Mouse (Mus musculus) liver, embryonic 16.5 days (tissue): ENCODE data around the gene Elf2. TPM values are rescaled to one million over a fixed set of nuclear protein-coding genes. Genes with fewer than 3 reads are reported as not detected.

Experiments used
- ATAC-seq: fragments of 200-750 bp; cut with Nextera tagmentation; 2 replicates; pipeline ENCODE4 v1.8.0; 2017; ENCODE audit warnings: low read depth, mild to moderate bottlenecking, moderate number of reproducible peaks, moderate library complexity
- H3K27ac ChIP-seq: fragments of 300-500 bp; sonication (generic); 2 replicates; pipeline ENCODE4 v1.5.1; 2014; ENCODE audit warnings: mild to moderate bottlenecking, low read length
- H3K27me3 ChIP-seq: fragments of 300-500 bp; sonication (generic); 2 replicates; pipeline ENCODE4 v1.6.1; 2014; ENCODE audit warnings: low read depth, low read length, mixed read lengths; ENCODE audit not compliant: control insufficient read depth, insufficient read depth
- H3K36me3 ChIP-seq: fragments of 300-500 bp; sonication (generic); 2 replicates; pipeline ENCODE4 v1.6.1; 2014; ENCODE audit warnings: mild to moderate bottlenecking; ENCODE audit not compliant: control insufficient read depth, insufficient read depth
- H3K4me1 ChIP-seq: fragments of 300-500 bp; sonication (generic); 2 replicates; pipeline ENCODE4 v1.6.1; 2014; ENCODE audit warnings: low read depth, low read length, mixed read lengths; ENCODE audit not compliant: control insufficient read depth
- H3K4me2 ChIP-seq: fragments of 300-500 bp; sonication (generic); 2 replicates; pipeline ENCODE4 v1.6.1; 2014; ENCODE audit warnings: low read depth, low read length, mixed read lengths
- H3K4me3 ChIP-seq: fragments of 300-500 bp; sonication (generic); 2 replicates; pipeline ENCODE4 v1.5.1; 2014; ENCODE audit warnings: low read depth, mild to moderate bottlenecking, low read length
- H3K9ac ChIP-seq: fragments of 300-500 bp; sonication (generic); 2 replicates; pipeline ENCODE4 v1.6.1; 2014; ENCODE audit warnings: low read depth, low read length
- H3K9me3 ChIP-seq: fragments of 300-500 bp; sonication (generic); replicated peaks from 2 replicates; pipeline ENCODE4 v1.6.1; 2016; ENCODE audit warnings: low read length; ENCODE audit not compliant: control insufficient read depth
- WGBS: fragments of 180-500 bp; shearing (Covaris S2); extraction: QIAGEN DNeasy Blood & Tissue Kit; methylation state at CpG from one replicate; pipeline ENCODE4 v1.1.7; 2014; ENCODE audit not compliant: insufficient replicate concordance; 5-methylcytosine and 5-hydroxymethylcytosine counted together
- polyA plus RNA-seq: library from polyadenylated mRNA; unstranded; fragments of >200 nt; fragmentation: Nextera tagmentation; extraction: Ambion mirVana; gene quantifications from 2 replicates; pipeline ENCODE4 v1.2.1, GENCODE M21; 2015

The Elf2 gene
- polyA plus RNA-seq, 1 experiment from 2014 or later: 19.0 TPM

GRCm38 (mm10) chr3:51225226-51225750, 115.2 kb downstream of the Elf2 start:
- Histone ChIP-seq H3K4me3 (peak overlapping the region; percentile 98), H3K36me3 (no peaks in the 10 kb centered on the region; the same call in 1 of the 2 replicates), H3K9ac (peak overlapping the region; percentile 98), H3K4me1 (peaks cover 47% of the 10 kb centered on the region), H3K27me3 (no peaks in the 10 kb centered on the region), H3K4me2 (peak overlapping the region; percentile 99), H3K27ac (peak overlapping the region; percentile 95), H3K9me3 (no peaks in the 10 kb centered on the region)
- ATAC-seq: peak; percentile 3
- under 1% methylated on average over 38 of the region's 39 CpGs for WGBS

- Histone ChIP-seq H3K4me3 (peak within 1 kb of the TSS; percentile 98), H3K36me3 (no peaks in the 10 kb centered on the region; the same call in 1 of the 2 replicates), H3K9ac (peak within 1 kb of the TSS; percentile 98), H3K27me3 (peaks cover 1% of the 10 kb centered on the region), H3K27ac (peak within 1 kb of the TSS; percentile 95), H3K4me2 (peak within 1 kb of the TSS; percentile 99), H3K9me3 (no peaks in the 10 kb centered on the region), H3K4me1 (peaks cover 41% of the 10 kb centered on the region)
- ATAC-seq: peak; percentile 94
- under 1% methylated on average over 85 of the region's 100 CpGs for WGBS
Measured at GRCm38 (mm10) chr3:51224363-51225225, 115.9 kb downstream of the Elf2 start, which contains the start of gene Noct. Noct (plus strand) TSS chr3:51224447.

- peak overlapping the region; percentile 95; the same call in 1 of the 2 replicates for H3K27ac ChIP-seq
- H3K4me2 ChIP-seq: peak overlapping the region; percentile 99
- H3K9ac ChIP-seq: peak overlapping the region; percentile 98
- peaks cover 31% of the 10 kb centered on the region for H3K4me1 ChIP-seq
- no peak for ATAC-seq
- H3K36me3 ChIP-seq: no peaks in the 10 kb centered on the region; the same call in 1 of the 2 replicates
- H3K27me3 ChIP-seq: peaks cover 4% of the 10 kb centered on the region
- H3K9me3 ChIP-seq: no peaks in the 10 kb centered on the region
- 41% methylated on average over 5 of the region's 5 CpGs for WGBS
- H3K4me3 ChIP-seq: peak overlapping the region; percentile 98
Measured at GRCm38 (mm10) chr3:51223556-51223955, 116.9 kb downstream of the Elf2 start.

- H3K27me3 ChIP-seq: peaks cover 4% of the 10 kb centered on the region
- H3K4me2 ChIP-seq: no peak overlapping the region
- H3K4me3 ChIP-seq: no peak overlapping the region
- H3K27ac ChIP-seq: no peak overlapping the region
- 55% methylated on average over 10 of the region's 10 CpGs for WGBS
- no peaks in the 10 kb centered on the region for H3K9me3 ChIP-seq
- peaks cover 25% of the 10 kb centered on the region for H3K4me1 ChIP-seq
- H3K36me3 ChIP-seq: no peaks in the 10 kb centered on the region; the same call in 1 of the 2 replicates
- no peak overlapping the region for H3K9ac ChIP-seq
- no peak for ATAC-seq
Measured at GRCm38 (mm10) chr3:51222834-51223460, 117.5 kb downstream of the Elf2 start.

GRCm38 (mm10) chr3:51222302-51222701, 118.2 kb downstream of the Elf2 start:
- ATAC-seq: no peak
- Histone ChIP-seq H3K4me2 (no peak overlapping the region), H3K9ac (no peak overlapping the region), H3K27ac (no peak overlapping the region), H3K4me1 (peaks cover 19% of the 10 kb centered on the region), H3K27me3 (peaks cover 4% of the 10 kb centered on the region), H3K4me3 (no peak overlapping the region), H3K36me3 (no peaks in the 10 kb centered on the region), H3K9me3 (no peaks in the 10 kb centered on the region)
- WGBS: 74% methylated on average over 6 of the region's 6 CpGs

- no peak overlapping the region for H3K4me3 ChIP-seq
- H3K4me1 ChIP-seq: peaks cover 14% of the 10 kb centered on the region
- no peak for ATAC-seq
- peaks cover 4% of the 10 kb centered on the region for H3K27me3 ChIP-seq
- no peaks in the 10 kb centered on the region for H3K9me3 ChIP-seq
- no peaks in the 10 kb centered on the region for H3K36me3 ChIP-seq
- no peak overlapping the region for H3K27ac ChIP-seq
- WGBS: 76% methylated on average over 8 of the region's 8 CpGs
- H3K4me2 ChIP-seq: no peak overlapping the region
- H3K9ac ChIP-seq: no peak overlapping the region
Measured at GRCm38 (mm10) chr3:51221847-51222246, 118.6 kb downstream of the Elf2 start.

- no peaks in the 10 kb centered on the region for H3K9me3 ChIP-seq
- no peak overlapping the region for H3K9ac ChIP-seq
- no peak for ATAC-seq
- peaks cover 4% of the 10 kb centered on the region for H3K27me3 ChIP-seq
- no peaks in the 10 kb centered on the region for H3K36me3 ChIP-seq
- peaks cover 13% of the 10 kb centered on the region for H3K4me1 ChIP-seq
- no peak overlapping the region for H3K4me3 ChIP-seq
- 16% methylated on average over 4 of the region's 4 CpGs for WGBS
- no peak overlapping the region for H3K27ac ChIP-seq
- no peak overlapping the region for H3K4me2 ChIP-seq
Measured at GRCm38 (mm10) chr3:51220846-51221245, 119.6 kb downstream of the Elf2 start.

GRCm38 (mm10) chr3:51219213-51219612, 121.2 kb downstream of the Elf2 start:
- Histone ChIP-seq H3K4me3 (no peak overlapping the region), H3K9ac (no peak overlapping the region), H3K36me3 (no peaks in the 10 kb centered on the region), H3K9me3 (no peaks in the 10 kb centered on the region), H3K4me2 (no peak overlapping the region), H3K27ac (no peak overlapping the region), H3K27me3 (peaks cover 4% of the 10 kb centered on the region), H3K4me1 (peaks cover 13% of the 10 kb centered on the region)
- WGBS: 79% methylated on average over 5 of the region's 5 CpGs
- ATAC-seq: no peak
